Mouse (Mus musculus) ES-E14 (cell line): ENCODE measurements around the gene Dcaf10.
"Not testable (repeated sequence)": the region's sequence is repeated elsewhere in the genome, so short reads cannot be mapped to it uniquely, and the experiment has no call there.

Experiments
- HCFC1 ChIP-seq: IDR thresholded peaks from 2 replicates; pipeline ENCODE4 v1.6.1; 2012; ENCODE audit warnings: low read length, inconsistent platforms, borderline replicate concordance; ENCODE audit not compliant: insufficient read depth
- ZC3H11A ChIP-seq: IDR thresholded peaks from 2 replicates; pipeline ENCODE4 v1.6.1; 2012; ENCODE audit warnings: low read depth, mild to moderate bottlenecking, inconsistent platforms, low read length, borderline replicate concordance
- ZNF384 ChIP-seq: IDR thresholded peaks from 2 replicates; pipeline ENCODE4 v1.6.1; 2012; ENCODE audit warnings: low read depth, low read length, inconsistent platforms

DNA sequence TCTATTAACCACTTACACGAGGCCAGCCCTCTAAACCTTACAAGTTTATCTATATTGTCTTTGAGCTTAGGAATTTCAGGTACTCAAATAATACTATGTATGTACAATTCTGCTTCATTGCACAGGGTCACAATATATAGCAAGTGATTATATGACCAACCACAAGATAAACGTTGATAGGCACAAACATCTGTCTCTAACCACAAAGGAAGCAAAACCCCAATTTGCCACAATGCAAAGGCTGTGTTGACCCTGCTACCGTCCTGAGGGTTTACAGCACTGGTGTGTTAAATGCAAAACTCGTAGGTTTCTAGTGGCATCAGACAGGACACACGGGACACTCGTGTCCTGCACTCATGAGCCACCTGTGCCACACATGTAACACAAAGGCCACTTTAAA lies 54.3 kb downstream of the Dcaf10 start:
- not testable (repeated sequence) for TF ChIP-seq ZC3H11A, ZNF384, HCFC1
